Mouse (Mus musculus) cerebellum, adult 2 months (tissue): ENCODE data around the gene Gm6871.

Experiments
- CTCF ChIP-seq: fragments of 200-500 bp; IDR thresholded peaks from 2 replicates; pipeline ENCODE4 v1.5.1; 2011; ENCODE audit warnings: low read depth, mild to moderate bottlenecking, control low read depth, low read length, moderate library complexity, borderline replicate concordance; ENCODE audit not compliant: insufficient read depth
- POLR2A ChIP-seq: fragments of 200-500 bp; IDR thresholded peaks from 2 replicates; pipeline ENCODE4 v1.6.1; 2011; ENCODE audit warnings: low read length, control low read depth, borderline replicate concordance; ENCODE audit not compliant: insufficient read depth

GRCm38 (mm10) chr7:41577956-41578355, 4.5 kb upstream of the Gm6871 start:
- no peak for TF ChIP-seq CTCF
- no peak for TF ChIP-seq POLR2A
